Mouse (Mus musculus) small intestine, adult 2 months (tissue): ENCODE measurements at regions not wholly inside any gene's neighbourhood (a gene's known extent, or its start where the extent isn't known, plus 50 kb on each side); places are given as distances from the start of the nearest gene placed in this dataset.

ENCODE experiments used
- CTCF ChIP-seq: fragments of 200-500 bp; IDR thresholded peaks from 2 replicates; pipeline ENCODE4 v1.5.1; 2012; ENCODE audit warnings: low read depth, mild to moderate bottlenecking, control low read depth, inconsistent platforms, low read length, moderate library complexity, mixed read lengths; ENCODE audit not compliant: insufficient replicate concordance, insufficient read length; ENCODE audit errors: extremely low read depth
- POLR2A ChIP-seq: fragments of 200-500 bp; IDR thresholded peaks from 2 replicates; pipeline ENCODE4 v1.6.1; 2012; ENCODE audit warnings: low read depth, mild to moderate bottlenecking, control low read depth, inconsistent platforms, low read length, moderate library complexity

GRCm38 (mm10) chr6:140210141-140210540, 168.9 kb upstream of the Plcz1 start:
- TF ChIP-seq CTCF: no peak
- no peak for TF ChIP-seq POLR2A
